Mouse (Mus musculus) stomach, embryonic 15.5 days (tissue): ENCODE results near the gene Galnt17. TPM values are rescaled to one million over a fixed set of nuclear protein-coding genes. Genes with fewer than 3 reads are reported as not detected.

ENCODE experiments used
- ATAC-seq: fragments of 200-750 bp; cut with Nextera tagmentation; 2 replicates; pipeline ENCODE4 v1.8.0; 2017; ENCODE audit warnings: low read depth, moderate number of reproducible peaks, moderate TSS enrichment; ENCODE audit not compliant: insufficient read depth, low FRiP score
- H3K27ac ChIP-seq: fragments of 300-500 bp; sonication (generic); 2 replicates; pipeline ENCODE4 v1.5.1; 2015; ENCODE audit warnings: mild to moderate bottlenecking, inconsistent platforms
- H3K27me3 ChIP-seq: fragments of 300-500 bp; sonication (generic); replicated peaks from 2 replicates; pipeline ENCODE4 v1.6.1; 2015; ENCODE audit warnings: inconsistent platforms
- H3K36me3 ChIP-seq: fragments of 300-500 bp; sonication (generic); 2 replicates; pipeline ENCODE4 v1.6.1; 2015; ENCODE audit warnings: inconsistent platforms
- H3K4me1 ChIP-seq: fragments of 300-500 bp; sonication (generic); 2 replicates; pipeline ENCODE4 v1.6.1; 2015; ENCODE audit warnings: inconsistent platforms
- H3K4me2 ChIP-seq: fragments of 300-500 bp; sonication (generic); 2 replicates; pipeline ENCODE4 v1.6.1; 2015; ENCODE audit warnings: mild to moderate bottlenecking, inconsistent platforms
- H3K4me3 ChIP-seq: fragments of 300-500 bp; sonication (generic); replicated peaks from 2 replicates; pipeline ENCODE4 v1.5.1; 2015; ENCODE audit warnings: inconsistent platforms
- H3K9ac ChIP-seq: fragments of 300-500 bp; sonication (generic); 2 replicates; pipeline ENCODE4 v1.6.1; 2015; ENCODE audit warnings: inconsistent platforms
- H3K9me3 ChIP-seq: fragments of 300-500 bp; sonication (generic); 2 replicates; pipeline ENCODE4 v1.6.1; 2016; ENCODE audit warnings: inconsistent platforms
- WGBS: fragments of 180-500 bp; shearing (Covaris S2); methylation state at CpG from one replicate; pipeline ENCODE4 v1.1.7; 2015; 5-methylcytosine and 5-hydroxymethylcytosine counted together
- polyA plus RNA-seq: library from polyadenylated mRNA; unstranded; fragments of >200 nt; fragmentation: Nextera tagmentation; extraction: Ambion mirVana; gene quantifications from 2 replicates; pipeline ENCODE4 v1.2.1, GENCODE M21; 2015

Galnt17 gene
- polyA plus RNA-seq, 1 experiment from 2014 or later: 1.6 TPM

- H3K27ac ChIP-seq: no peak overlapping the region
- ATAC-seq: no peak
- WGBS: 39% methylated on average over 4 of the region's 4 CpGs
Observed at GRCm38 (mm10) chr5:131048505-131048904, 259.8 kb downstream of the Galnt17 start.

GRCm38 (mm10) chr5:131043130-131043529, 265.2 kb downstream of the Galnt17 start:
- no peaks in the 10 kb centered on the region for H3K27me3 ChIP-seq
- H3K4me2 ChIP-seq: no peak overlapping the region
- no peaks in the 10 kb centered on the region for H3K4me1 ChIP-seq
- no peak overlapping the region for H3K9ac ChIP-seq
- no peak for ATAC-seq
- no peak overlapping the region for H3K4me3 ChIP-seq
- H3K27ac ChIP-seq: no peak overlapping the region
- no peaks in the 10 kb centered on the region for H3K9me3 ChIP-seq
- no peaks in the 10 kb centered on the region for H3K36me3 ChIP-seq

More at GRCm38 (mm10) chr5:131048505-131048904, 259.8 kb downstream of the Galnt17 start:
- Histone ChIP-seq H3K4me3 (no peak overlapping the region), H3K9ac (no peak overlapping the region), H3K27me3 (no peaks in the 10 kb centered on the region), H3K36me3 (no peaks in the 10 kb centered on the region), H3K9me3 (no peaks in the 10 kb centered on the region), H3K4me2 (no peak overlapping the region), H3K4me1 (no peaks in the 10 kb centered on the region)

- no peak overlapping the region for H3K4me3 ChIP-seq
- no peak overlapping the region for H3K4me2 ChIP-seq
- ATAC-seq: no peak
- no peak overlapping the region for H3K27ac ChIP-seq
- H3K9me3 ChIP-seq: no peaks in the 10 kb centered on the region
- no peak overlapping the region for H3K9ac ChIP-seq
- H3K27me3 ChIP-seq: no peaks in the 10 kb centered on the region
- no peaks in the 10 kb centered on the region for H3K4me1 ChIP-seq
- no peaks in the 10 kb centered on the region for H3K36me3 ChIP-seq
- 81% methylated on average over 2 of the region's 2 CpGs for WGBS
Observed at GRCm38 (mm10) chr5:131040441-131040840, 267.9 kb downstream of the Galnt17 start.

GRCm38 (mm10) chr5:131039611-131040313, 268.5 kb downstream of the Galnt17 start:
- 81% methylated on average over 5 of the region's 5 CpGs for WGBS
- H3K9ac ChIP-seq: no peak overlapping the region
- no peaks in the 10 kb centered on the region for H3K27me3 ChIP-seq
- no peaks in the 10 kb centered on the region for H3K4me1 ChIP-seq
- ATAC-seq: no peak
- H3K36me3 ChIP-seq: no peaks in the 10 kb centered on the region
- no peak overlapping the region for H3K4me2 ChIP-seq
- no peaks in the 10 kb centered on the region for H3K9me3 ChIP-seq
- no peak overlapping the region for H3K27ac ChIP-seq
- no peak overlapping the region for H3K4me3 ChIP-seq

- Histone ChIP-seq H3K4me1 (no peaks in the 10 kb centered on the region), H3K9me3 (no peaks in the 10 kb centered on the region), H3K27ac (no peak overlapping the region), H3K9ac (no peak overlapping the region), H3K27me3 (no peaks in the 10 kb centered on the region), H3K4me3 (no peak overlapping the region), H3K4me2 (no peak overlapping the region), H3K36me3 (no peaks in the 10 kb centered on the region)
- no peak for ATAC-seq
- 80% methylated on average over 3 of the region's 3 CpGs for WGBS
Observed at GRCm38 (mm10) chr5:131024506-131024905, 283.8 kb downstream of the Galnt17 start.

DNA sequence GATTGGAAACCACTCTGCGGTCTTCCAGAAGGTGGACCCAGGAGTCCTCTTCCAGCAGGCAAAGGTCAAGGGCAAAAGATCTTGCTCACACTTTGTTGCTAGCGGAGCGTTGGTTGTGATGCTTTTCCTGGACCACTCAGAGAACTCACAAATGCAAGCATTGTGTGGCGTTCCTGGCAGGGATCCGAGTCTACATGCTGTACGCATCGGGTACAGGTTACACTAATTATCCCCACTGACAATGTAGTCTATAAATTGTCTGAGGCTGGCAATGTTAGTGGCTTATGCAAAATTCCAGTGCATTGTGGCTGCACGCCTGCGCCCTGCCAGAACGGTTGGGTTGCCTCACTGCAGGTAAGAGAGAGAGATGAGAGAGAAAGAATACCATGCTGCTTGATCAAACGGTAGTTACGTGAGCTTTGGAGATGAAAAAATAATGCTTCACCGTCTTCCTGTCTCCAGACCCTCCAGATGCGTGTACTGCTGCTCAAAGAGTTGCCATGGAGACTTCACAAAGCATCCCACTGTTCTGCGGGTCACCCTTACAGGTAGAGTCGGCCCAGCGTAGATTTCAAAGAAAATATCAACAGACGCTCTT, 285.8 kb downstream of the Galnt17 start:
- WGBS: 80% methylated on average over 18 of the region's 18 CpGs
- Histone ChIP-seq H3K4me2 (no peak overlapping the region), H3K27ac (no peak overlapping the region), H3K27me3 (no peaks in the 10 kb centered on the region), H3K4me1 (no peaks in the 10 kb centered on the region), H3K9ac (no peak overlapping the region), H3K4me3 (no peak overlapping the region), H3K9me3 (no peaks in the 10 kb centered on the region), H3K36me3 (no peaks in the 10 kb centered on the region)
- ATAC-seq: no peak

DNA sequence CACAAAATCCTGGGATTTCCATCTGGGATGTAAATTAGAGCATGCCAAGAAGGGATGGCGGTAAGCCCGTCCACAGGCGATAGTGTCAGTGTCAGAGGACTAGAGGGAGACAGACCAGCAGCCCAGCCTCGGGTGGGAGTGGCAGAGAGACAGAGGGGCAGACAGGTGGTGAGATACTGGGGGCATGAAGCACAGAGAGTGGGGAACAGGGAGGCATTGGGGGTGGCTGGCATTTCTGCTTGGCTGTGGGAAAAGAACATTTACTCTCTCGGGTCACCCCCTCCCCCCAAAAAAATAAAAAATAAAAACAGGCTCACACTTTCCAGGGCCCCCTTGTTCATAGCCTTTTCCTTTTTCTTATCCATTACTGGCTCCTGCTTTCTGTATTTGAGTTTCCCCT, 287.4 kb downstream of the Galnt17 start:
- Histone ChIP-seq H3K9ac (no peak overlapping the region), H3K27ac (no peak overlapping the region), H3K36me3 (no peaks in the 10 kb centered on the region), H3K27me3 (no peaks in the 10 kb centered on the region), H3K4me1 (no peaks in the 10 kb centered on the region), H3K4me2 (no peak overlapping the region), H3K9me3 (no peaks in the 10 kb centered on the region), H3K4me3 (no peak overlapping the region)
- WGBS: 77% methylated on average over 5 of the region's 5 CpGs
- no peak for ATAC-seq

DNA sequence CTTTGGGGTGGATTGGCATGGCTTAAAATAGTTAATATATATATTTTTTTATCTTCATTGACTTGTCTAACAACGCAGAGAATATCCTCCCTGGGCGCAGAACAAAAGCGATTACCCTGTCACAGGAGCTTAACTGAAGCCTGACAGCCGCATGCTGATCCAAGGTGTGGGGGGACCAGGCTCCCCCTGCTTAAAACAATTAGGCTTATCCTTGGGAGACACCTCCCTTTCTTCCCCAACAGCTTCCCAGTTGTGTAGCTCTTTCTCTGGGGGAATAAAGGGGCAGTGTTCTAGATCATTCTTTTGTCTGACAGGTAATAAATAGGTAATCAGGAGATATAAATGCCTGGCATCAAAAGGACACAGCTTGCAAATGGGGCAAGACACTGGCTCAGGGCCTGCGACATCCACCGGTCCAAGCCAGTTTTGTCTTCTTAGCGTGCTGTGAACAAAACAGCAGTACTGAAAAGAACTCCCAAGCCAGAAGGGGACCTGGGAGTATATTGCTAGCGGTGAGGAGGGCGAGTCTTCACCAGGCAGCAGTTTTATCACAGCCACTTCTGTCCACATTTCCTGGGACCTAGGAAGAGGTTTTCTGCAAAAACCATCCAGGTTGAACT, 288.8 kb downstream of the Galnt17 start:
- no peak overlapping the region for H3K4me3 ChIP-seq
- no peak overlapping the region for H3K27ac ChIP-seq
- H3K9ac ChIP-seq: no peak overlapping the region
- no peaks in the 10 kb centered on the region for H3K36me3 ChIP-seq
- H3K27me3 ChIP-seq: no peaks in the 10 kb centered on the region
- ATAC-seq: no peak
- no peaks in the 10 kb centered on the region for H3K4me1 ChIP-seq
- no peaks in the 10 kb centered on the region for H3K9me3 ChIP-seq
- WGBS: 61% methylated on average over 9 of the region's 9 CpGs
- H3K4me2 ChIP-seq: no peak overlapping the region

DNA sequence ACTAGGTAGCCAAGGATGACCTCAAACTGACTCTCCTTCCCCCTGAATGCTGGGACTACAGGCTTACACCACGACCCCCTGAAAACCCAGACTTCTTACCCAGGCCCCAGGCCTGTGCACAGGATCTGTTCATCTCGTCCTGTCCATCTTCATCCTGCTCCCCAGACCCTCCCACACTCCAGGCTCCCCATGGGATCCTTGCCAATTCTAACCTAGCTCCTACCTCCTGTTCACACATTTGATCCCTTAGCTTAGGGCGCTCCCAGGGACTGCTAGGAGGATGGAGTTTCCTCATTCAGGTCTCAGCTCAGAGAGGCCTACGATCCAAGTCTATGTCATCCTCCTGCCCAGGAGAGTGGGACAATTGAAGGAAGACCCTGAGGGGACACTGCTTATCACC, 292.2 kb downstream of the Galnt17 start:
- H3K4me2 ChIP-seq: no peak overlapping the region
- no peaks in the 10 kb centered on the region for H3K9me3 ChIP-seq
- no peak overlapping the region for H3K9ac ChIP-seq
- no peaks in the 10 kb centered on the region for H3K36me3 ChIP-seq
- H3K27ac ChIP-seq: no peak overlapping the region
- WGBS: 76% methylated on average over 4 of the region's 4 CpGs
- H3K4me3 ChIP-seq: no peak overlapping the region
- no peaks in the 10 kb centered on the region for H3K27me3 ChIP-seq
- no peaks in the 10 kb centered on the region for H3K4me1 ChIP-seq
- ATAC-seq: no peak

- Histone ChIP-seq H3K4me2 (no peak overlapping the region), H3K27ac (no peak overlapping the region), H3K9ac (no peak overlapping the region), H3K9me3 (no peaks in the 10 kb centered on the region), H3K4me1 (no peaks in the 10 kb centered on the region), H3K27me3 (no peaks in the 10 kb centered on the region), H3K36me3 (no peaks in the 10 kb centered on the region), H3K4me3 (no peak overlapping the region)
- ATAC-seq: no peak
- WGBS: 76% methylated on average over 9 of the region's 9 CpGs
Observed at GRCm38 (mm10) chr5:131015341-131015740, 293.0 kb downstream of the Galnt17 start.

DNA sequence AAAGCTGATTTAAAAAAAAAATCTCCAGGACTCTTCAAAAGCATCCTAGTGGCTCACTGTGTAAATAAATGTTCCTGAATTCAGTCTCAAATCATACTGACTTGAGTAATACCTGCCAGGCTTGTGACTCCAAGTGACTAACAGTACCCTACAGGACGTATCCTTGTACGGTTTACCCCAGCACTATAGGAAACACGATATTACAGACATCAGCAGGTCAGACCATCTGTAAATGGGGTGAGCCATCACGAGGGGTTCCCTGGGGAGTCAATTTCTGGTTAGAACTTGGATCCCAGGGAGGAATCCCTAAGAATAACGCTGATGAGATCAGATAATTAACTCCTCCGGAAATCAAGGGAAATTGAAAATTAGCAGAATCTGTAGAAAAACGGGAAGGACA, 294.5 kb downstream of the Galnt17 start:
- Histone ChIP-seq H3K36me3 (no peaks in the 10 kb centered on the region), H3K27ac (no peak overlapping the region), H3K4me3 (no peak overlapping the region), H3K9me3 (no peaks in the 10 kb centered on the region), H3K27me3 (no peaks in the 10 kb centered on the region), H3K4me1 (no peaks in the 10 kb centered on the region), H3K4me2 (no peak overlapping the region), H3K9ac (no peak overlapping the region)
- no peak for ATAC-seq
- 77% methylated on average over 7 of the region's 7 CpGs for WGBS

GRCm38 (mm10) chr5:131013101-131013500, 295.2 kb downstream of the Galnt17 start:
- H3K9ac ChIP-seq: no peak overlapping the region
- H3K27me3 ChIP-seq: no peaks in the 10 kb centered on the region
- ATAC-seq: no peak
- no peak overlapping the region for H3K27ac ChIP-seq
- H3K4me2 ChIP-seq: no peak overlapping the region
- H3K9me3 ChIP-seq: no peaks in the 10 kb centered on the region
- 69% methylated on average over 3 of the region's 3 CpGs for WGBS
- no peaks in the 10 kb centered on the region for H3K36me3 ChIP-seq
- H3K4me3 ChIP-seq: no peak overlapping the region
- no peaks in the 10 kb centered on the region for H3K4me1 ChIP-seq
